Mouse (Mus musculus): ENCODE results near the gene Cxadr.
A peak's percentile ranks its signal among the peaks of the same experiment; 100 is the strongest.

Gene Cxadr

DNA sequence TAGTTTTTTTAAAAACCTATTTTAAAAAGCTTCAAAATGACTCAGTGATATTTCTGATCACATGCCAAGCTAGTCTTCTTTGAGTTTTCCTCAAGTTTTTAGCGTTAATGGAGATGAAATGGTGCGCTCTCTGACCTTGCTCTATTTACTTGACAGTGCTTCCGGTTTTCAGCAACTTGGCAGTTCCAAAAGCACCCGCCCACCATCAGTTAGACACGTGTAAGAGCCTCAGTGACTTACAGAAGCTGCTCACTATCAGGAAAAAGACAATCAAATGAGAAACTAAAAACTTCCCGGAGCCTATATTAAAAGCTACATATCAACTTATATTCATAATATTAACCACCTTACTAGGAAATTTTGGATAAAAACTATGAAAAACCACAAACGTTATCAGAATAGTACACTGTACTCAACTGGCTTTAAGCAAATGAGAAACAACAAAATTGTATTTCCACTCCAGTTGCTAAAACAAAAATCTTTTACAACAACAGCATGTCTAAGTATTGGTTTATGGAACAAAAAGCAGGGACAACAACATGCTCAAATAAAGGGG, 70.3 kb downstream of the Cxadr start:
- DNase-seq (ENCODE audit: low spot score) = no peak

DNA sequence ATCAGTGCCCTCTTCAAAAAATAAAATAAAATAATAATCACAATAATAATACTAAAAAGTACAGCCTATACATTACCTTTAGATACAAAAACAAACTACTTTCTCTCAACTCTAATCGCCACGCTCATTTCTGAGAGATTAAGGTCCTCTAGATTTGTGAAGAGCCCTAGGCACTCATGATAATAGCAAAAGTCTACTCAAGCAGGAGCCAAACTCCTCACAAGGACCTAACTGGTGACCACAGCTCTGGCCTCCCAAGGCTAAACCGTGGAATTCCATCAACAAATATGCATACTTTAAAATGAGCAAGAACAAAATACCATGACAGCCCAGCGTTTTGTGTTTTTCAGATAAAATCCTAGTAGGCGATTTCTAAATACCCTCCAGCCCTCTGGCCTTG, 71.5 kb downstream of the Cxadr start:
- DNase-seq (ENCODE audit: low spot score) = no peak

DNA sequence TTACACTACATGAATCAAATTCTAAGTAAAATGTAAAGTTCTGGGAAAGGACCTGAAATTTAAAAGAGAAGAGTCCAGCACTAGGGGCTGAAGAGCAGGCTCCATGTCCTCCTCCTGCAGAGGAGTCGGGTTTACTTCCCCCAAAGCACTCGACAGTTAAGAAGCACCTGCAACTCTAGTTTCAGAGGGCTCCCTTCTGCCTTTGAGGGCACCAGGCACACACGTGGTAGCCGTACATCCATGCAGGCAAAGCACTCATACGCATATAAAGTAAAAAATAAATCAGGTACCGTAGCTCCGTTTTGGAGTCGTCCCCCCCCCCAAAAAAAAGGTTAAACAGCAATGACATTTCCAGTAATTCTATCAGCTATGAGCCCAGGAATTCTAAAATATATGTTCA, 72.5 kb downstream of the Cxadr start:
- no peak for DNase-seq (ENCODE audit: low spot score)

DNA sequence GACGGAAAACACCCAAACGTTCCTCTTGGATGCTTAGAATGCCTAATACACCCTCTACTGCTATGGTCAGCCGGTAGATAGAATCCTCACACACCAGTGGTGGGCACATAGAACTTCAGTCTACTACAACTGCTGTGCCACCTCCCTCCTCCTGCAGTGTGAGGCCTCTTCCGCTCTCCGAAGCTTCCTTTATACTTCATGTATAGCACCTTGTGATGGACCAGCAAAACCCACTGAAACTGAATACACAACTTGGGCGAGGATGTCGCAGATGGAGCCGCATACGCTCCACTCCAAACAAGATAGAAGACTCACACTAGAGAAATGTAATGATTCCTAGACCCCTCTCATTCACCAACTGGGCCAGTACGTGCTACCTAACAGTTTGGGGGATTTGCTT, 73.9 kb downstream of the Cxadr start:
- no peak for DNase-seq (ENCODE audit: low spot score)

DNA sequence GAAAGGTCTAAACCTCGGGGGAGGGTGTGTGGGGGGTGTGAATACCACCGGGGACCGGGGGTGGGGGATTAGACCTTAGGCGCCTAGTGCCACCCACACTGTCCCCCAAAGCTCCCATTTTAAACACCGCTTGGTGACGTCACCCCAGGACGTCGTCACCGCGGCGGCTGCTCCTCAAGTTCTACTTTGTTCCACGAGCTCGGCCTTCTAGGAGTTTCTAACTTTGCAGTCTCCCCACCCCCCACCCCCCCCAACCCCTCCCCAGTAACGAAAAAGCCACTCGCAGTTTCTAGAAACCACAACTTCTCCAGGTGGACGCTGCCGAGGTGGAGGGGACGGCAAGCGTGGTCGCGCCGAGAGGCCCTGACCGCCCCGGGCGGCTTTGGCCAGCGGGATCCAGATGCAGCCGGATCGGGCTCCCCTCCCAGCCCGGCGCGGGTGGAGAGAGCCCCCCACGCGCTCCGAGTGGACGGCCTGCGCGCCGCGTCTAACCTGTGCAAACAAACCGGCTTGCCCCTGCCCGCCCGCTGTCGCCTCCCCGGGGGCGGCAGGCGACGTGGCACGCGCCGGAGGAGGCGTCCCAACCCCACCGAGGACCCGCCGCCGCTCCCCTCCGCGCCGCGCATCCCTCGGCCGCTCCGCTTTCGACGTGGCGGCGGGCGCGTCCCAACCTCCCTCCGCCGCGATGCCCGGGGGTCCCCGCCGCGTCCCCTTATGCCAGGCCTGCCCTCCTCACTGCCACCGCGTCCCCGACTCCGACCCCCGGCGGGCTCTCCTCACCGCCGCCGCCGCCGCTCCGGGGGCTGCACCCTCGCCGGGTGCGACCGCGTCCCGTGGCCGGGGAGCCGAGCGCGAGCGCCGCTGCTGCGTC, 74.8 kb downstream of the Cxadr start:
- DNase-seq (ENCODE audit: low spot score) = no peak

DNA sequence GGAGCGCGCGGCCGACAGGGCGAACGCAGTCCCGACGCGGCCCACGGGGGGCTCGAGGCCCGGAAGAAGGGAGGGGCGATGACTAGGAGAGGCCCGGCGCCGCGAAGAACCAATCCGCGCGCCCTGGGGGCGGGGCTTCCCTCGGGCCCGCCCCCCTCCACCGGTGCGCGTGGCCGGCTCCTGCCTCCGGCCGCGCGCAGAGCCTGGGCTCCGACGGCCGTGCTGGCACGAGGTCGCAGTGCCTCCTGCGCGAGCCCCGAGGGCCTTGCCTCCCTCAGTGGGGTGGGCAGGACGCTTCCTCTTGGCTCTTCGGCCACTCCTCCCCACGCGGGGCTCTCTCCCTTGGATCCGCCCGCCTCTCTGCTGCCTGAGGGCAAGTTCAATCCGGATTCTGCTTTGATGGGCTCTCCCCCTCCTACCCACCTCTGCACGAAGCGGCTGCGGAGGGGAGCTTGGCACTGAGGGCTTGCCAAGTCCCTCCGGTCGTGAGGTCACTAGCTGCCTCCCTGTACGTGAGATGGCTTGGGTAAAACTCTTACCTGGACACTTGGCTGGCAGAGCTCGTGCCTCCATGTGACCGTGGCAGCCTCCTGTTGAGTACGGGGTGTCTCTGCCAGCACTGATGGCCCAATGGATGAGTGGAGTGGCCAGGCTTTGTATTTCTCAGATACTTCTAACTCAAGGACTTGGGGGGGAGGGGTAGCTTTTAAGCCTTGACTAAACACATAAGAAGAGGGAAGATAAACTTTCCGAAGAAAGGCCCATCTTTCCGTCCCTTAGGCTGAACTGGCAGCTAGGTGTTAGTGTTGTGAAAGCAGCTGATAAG, 75.7 kb downstream of the Cxadr start, which contains the start of gene Btg3:
Gene Btg3, minus strand, starts transcription at position 448 of the 826 bp plus-strand sequence.
- peak; percentile 21 for DNase-seq (ENCODE audit: low spot score)

DNA sequence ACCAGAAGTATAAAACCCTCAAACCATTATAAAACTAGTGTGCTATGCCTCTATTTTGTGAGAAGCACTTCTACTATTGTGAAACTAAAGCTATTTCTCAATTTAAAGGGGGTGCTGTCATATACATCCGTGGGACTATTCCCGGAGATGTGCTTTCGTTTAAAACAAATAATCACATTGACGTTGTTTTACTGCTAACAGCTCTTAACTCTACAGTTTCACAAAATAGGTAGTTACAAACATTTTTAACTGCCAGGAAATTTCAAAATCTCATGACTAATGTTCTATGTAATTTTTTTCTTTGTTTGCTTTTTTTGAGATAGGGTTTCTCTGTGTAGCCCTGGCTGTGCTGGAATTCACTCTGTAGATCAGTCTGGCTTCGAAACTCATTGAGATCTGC, 77.2 kb downstream of the Cxadr start:
- DNase-seq (ENCODE audit: low spot score) = no peak

DNA sequence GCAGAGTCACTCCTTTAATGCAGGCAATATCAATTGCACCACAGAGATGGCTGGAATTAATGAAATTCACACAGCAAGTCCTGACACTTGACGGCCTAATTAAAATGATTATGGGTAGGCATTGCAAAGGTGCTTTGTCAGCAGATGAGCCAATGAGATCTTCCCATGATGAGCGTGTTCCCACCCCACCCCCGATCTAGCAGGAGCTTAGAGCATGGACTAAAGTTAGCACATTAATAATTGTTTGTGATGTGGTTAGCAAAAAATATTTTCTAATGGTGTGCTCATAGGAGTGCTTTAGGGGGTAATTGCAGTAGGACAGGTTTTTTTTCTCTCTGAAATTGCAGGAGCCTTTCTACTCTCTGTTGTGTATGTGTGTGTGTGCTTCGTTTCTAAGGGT, 87.8 kb downstream of the Cxadr start:
- DNase-seq (ENCODE audit: low spot score) = no peak

DNA sequence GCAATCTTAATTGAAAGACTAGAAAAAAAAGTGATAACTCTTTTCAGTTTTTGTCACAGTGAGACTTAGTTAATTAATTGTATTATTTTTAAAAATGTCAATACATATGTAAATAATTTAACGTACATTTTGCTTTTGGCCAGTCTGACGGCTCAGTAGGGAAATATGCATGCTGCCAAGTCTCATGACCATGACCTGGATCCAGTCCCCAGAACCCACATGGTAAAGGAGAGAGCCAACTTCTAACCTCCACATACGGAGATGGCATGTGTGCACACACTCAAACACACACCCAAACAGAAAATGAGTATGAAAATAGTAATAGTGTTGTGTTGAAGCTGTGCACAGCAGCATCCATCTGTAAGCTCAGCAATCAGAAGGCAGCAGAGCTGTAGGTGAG, 88.7 kb downstream of the Cxadr start:
- no peak for DNase-seq (ENCODE audit: low spot score)

DNA sequence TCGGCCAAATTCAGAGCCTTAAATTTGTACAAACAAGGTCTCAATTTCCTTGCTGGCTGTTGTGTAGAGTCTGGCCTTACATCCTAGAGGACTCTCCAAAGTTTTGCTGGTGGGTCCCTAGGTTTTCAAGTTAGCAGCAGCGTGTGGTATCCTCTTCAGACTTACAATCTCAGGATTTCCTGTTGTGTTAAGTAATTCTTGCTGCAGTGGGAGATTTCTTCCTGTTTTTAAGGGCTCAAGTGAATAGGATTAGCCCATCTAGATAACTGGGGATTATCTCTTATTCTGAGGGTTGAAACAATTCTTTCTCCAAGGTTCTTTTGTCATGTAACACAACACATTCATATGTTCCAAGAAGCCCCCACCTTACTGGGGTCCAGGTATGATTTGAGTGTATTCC, 90.1 kb downstream of the Cxadr start:
- DNase-seq (ENCODE audit: low spot score) = no peak

DNA sequence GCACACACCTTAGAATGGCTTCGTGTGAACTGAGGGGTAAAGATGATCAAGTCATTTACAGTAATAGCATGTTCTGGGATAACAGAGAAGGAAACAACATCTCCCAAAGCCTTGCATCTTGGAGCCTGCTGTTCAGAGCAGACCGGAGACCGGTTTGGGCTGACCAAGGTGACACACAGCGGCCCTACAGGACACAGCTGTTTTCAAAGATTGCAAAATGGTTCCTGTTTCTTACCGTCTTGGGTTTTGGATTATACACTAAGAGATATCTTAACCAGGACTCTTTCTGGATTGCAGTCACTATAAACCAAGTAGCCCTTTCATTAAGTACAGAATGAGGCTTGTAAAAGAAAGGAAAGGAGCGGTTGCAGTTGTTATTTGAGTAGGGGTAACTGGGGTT, 97.4 kb downstream of the Cxadr start:
- no peak for DNase-seq (ENCODE audit: low spot score)

DNA sequence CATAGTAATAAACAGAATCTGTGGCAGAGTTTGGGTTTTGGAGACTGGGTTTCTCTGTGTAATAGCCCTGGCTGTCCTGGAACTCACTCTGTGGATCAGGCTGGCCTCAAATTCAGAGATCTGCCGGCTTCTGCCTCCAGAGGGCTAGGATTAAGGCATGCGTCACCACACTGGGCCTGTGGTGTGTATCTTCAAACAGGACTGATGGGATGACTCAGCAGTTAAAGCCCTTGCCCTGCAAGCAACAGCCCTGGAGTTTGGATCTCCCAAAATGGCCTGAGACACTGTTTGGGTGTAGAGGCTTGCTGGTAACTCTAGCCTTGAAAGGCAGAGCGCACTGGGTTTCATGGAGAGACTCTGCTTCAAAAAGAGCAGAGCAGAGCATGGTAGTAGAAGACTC, 98.1 kb downstream of the Cxadr start:
- no peak for DNase-seq (ENCODE audit: low spot score)

DNA sequence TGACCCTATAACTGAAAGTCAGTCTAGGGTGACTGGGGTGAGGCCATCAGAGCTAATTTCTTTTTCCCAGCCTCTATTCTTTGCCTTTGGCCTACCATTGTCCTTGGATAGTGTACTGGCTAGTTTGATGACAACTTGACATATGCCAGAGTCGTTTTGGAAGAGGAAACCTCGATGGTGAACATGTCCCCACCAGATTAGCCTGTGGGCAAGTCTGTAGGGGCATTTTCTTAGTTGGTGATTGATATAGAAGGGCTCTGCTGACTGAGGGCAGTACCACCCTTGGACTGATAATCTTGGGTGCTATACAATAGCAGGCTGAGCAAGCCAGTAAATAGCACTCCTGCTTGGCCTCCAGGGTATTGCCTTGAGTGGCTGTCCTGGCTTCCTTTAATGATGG, 101.0 kb downstream of the Cxadr start:
- no peak for DNase-seq (ENCODE audit: low spot score)

DNA sequence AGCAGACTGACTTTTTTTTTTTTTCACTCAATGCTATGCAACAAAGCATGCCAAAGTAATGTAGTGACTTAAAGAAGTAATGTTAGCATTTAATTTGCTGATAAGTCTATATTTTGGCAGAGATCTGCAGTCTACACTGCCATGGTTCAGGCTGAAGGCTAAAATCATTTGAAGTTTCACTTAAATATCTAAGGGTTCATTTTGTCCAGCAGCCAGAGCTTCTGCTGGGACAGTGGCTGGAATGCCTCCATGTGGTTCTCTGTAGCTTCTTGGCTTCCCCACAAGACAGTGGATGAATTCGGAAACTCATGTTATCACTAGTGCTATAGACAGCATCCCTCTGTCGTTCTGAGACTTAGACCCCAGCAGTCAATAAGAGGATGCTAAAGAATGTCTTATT, 105.4 kb downstream of the Cxadr start:
- DNase-seq (ENCODE audit: low spot score) = no peak

DNA sequence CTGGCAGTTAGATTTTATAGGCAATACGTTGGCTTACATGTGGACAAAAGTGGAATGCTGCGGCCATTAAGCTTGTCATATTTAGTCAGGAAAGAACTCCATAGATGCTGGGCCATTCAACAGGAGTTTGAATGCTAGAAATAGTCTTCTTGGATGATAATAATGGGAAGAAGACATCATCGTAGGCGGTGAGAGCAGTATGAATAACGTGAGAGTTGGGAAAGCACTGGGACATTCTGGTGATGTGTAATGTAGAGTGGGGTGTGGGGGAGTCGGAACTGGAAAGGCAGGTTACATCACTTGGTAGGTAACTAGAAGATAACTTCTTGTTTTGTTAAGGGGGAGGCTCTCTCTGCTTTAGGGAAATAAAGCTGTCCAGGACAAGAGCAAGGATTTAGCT, 106.6 kb downstream of the Cxadr start:
- no peak for DNase-seq (ENCODE audit: low spot score)
